Mouse (Mus musculus) ES-E14 (cell line): ENCODE results near the gene Kcnj10. TPM values are rescaled to one million over a fixed set of nuclear protein-coding genes. Genes with fewer than 3 reads are reported as not detected.

Source experiments
- DNase-seq: peaks from one replicate; pipeline ENCODE4 v3.0.0-alpha.2; 2013; ENCODE audit warnings: low read depth, low spot score
- H3K27ac ChIP-seq: 2 replicates; pipeline ENCODE4 v1.5.1; 2012; ENCODE audit warnings: low read depth, mild to moderate bottlenecking, low read length, moderate library complexity, mixed read lengths; ENCODE audit not compliant: poor library complexity, insufficient read depth, severe bottlenecking
- H3K36me3 ChIP-seq: 2 replicates; pipeline ENCODE4 v1.6.1; 2012; ENCODE audit warnings: mild to moderate bottlenecking, low read length, moderate library complexity, mixed read lengths; ENCODE audit not compliant: control insufficient read depth, poor library complexity, insufficient read depth, severe bottlenecking
- H3K4me1 ChIP-seq, 2 experiments: fragments of 150-350 bp in 1 of 2; sonication (generic) in 1 of 2; 2 replicates each; pipeline ENCODE4 v1.6.1; 2012; ENCODE audit warnings: low read length in 2 of 2, mild to moderate bottlenecking in 1 of 2, mixed read lengths in 1 of 2; ENCODE audit not compliant: control insufficient read depth in 2 of 2, insufficient read depth in 2 of 2, poor library complexity in 1 of 2
- H3K4me3 ChIP-seq, 2 experiments: fragments of 150-350 bp in 1 of 2; sonication (generic) in 1 of 2; 2 replicates each; pipeline ENCODE4 v1.5.1; 2012; ENCODE audit warnings: low read length in 2 of 2, low read depth in 1 of 2, mild to moderate bottlenecking in 1 of 2, mixed read lengths in 1 of 2; ENCODE audit not compliant: insufficient read depth in 1 of 2, poor library complexity in 1 of 2, severe bottlenecking in 1 of 2
- H3K9ac ChIP-seq: 2 replicates; pipeline ENCODE4 v1.6.1; 2012; ENCODE audit warnings: low read depth, mild to moderate bottlenecking, low read length, mixed read lengths; ENCODE audit not compliant: poor library complexity, insufficient read depth, severe bottlenecking
- H3K9me3 ChIP-seq: fragments of 150-350 bp; sonication (generic); 2 replicates; pipeline ENCODE4 v1.6.1; 2012; ENCODE audit warnings: low read depth, mild to moderate bottlenecking, low read length; ENCODE audit not compliant: control insufficient read depth, insufficient read depth
- CHD2 ChIP-seq: IDR thresholded peaks from 2 replicates; pipeline ENCODE4 v1.6.1; 2014; ENCODE audit warnings: mild to moderate bottlenecking, low read depth, low read length, inconsistent platforms
- HCFC1 ChIP-seq: IDR thresholded peaks from 2 replicates; pipeline ENCODE4 v1.6.1; 2012; ENCODE audit warnings: low read length, inconsistent platforms, borderline replicate concordance; ENCODE audit not compliant: insufficient read depth
- MAFK ChIP-seq: IDR thresholded peaks from 2 replicates; pipeline ENCODE4 v1.6.1; 2014; ENCODE audit warnings: mild to moderate bottlenecking, low read depth, low read length, inconsistent platforms; ENCODE audit not compliant: insufficient read depth
- ZC3H11A ChIP-seq: IDR thresholded peaks from 2 replicates; pipeline ENCODE4 v1.6.1; 2012; ENCODE audit warnings: low read depth, mild to moderate bottlenecking, inconsistent platforms, low read length, borderline replicate concordance
- ZNF384 ChIP-seq: IDR thresholded peaks from 2 replicates; pipeline ENCODE4 v1.6.1; 2012; ENCODE audit warnings: low read depth, low read length, inconsistent platforms
- in situ Hi-C, 2 experiments: fragments of 600-800 bp; cut with MboI; formaldehyde crosslinking; loops; one replicate each; pipeline ENCODE4 v1.15.1; 2025; ENCODE audit warnings: low sequenced_read_pairs in 2 of 2, inconsistent platforms in 1 of 2; ENCODE audit not compliant: unreplicated experiment in 2 of 2
- total RNA-seq: library from RNA; depleted of rRNA; stranded (reverse); fragments of 300-350 nt; gene quantifications from 2 replicates; pipeline ENCODE4 v1.2.3, GENCODE M21; 2012

Kcnj10 gene
- total RNA-seq, 1 experiment, result 0.80 TPM

- Histone ChIP-seq H3K4me3 (no peak overlapping the region), H3K27ac (no peak overlapping the region), H3K9me3 (no peaks in the 10 kb centered on the region), H3K4me1 (peaks cover 0 to 12% of the 10 kb centered on the region in 2 experiments; a peak in 2 of 4 replicates), H3K36me3 (no peaks in the 10 kb centered on the region), H3K9ac (no peak overlapping the region)
- in situ Hi-C loops, result loop anchor here (10.0 to 25.0 kb wide), 3 partner anchors 221 to 974 kb away; partner anchors contain the start of gene Dusp23 (in 2 of the 2)
- TF ChIP-seq CHD2 (no peak), ZNF384 (no peak), MAFK (no peak), ZC3H11A (no peak), HCFC1 (no peak)
- DNase-seq, result no peak
Observed at GRCm38 (mm10) chr1:172413491-172414230, 72.7 kb downstream of the Kcnj10 start.

- DNase-seq, result no peak
- no peak overlapping the region for H3K9ac ChIP-seq
- no peaks in the 10 kb centered on the region for H3K36me3 ChIP-seq
- H3K4me3 ChIP-seq, result no peak overlapping the region
- peaks cover 2 to 13% of the 10 kb centered on the region in 2 experiments; a peak in 2 of 4 replicates for H3K4me1 ChIP-seq
- no peak overlapping the region for H3K27ac ChIP-seq
- TF ChIP-seq ZNF384, result no peak
- no peak for TF ChIP-seq HCFC1
- TF ChIP-seq CHD2, result no peak
- TF ChIP-seq MAFK, result no peak
- no peak for TF ChIP-seq ZC3H11A
- no peaks in the 10 kb centered on the region for H3K9me3 ChIP-seq
- in situ Hi-C loops, result loop anchor here (10.0 to 25.0 kb wide), 3 partner anchors 221 to 973 kb away; partner anchors contain the start of gene Dusp23 (in 2 of the 2)
Observed at GRCm38 (mm10) chr1:172414231-172414585, 73.2 kb downstream of the Kcnj10 start.

- DNase-seq, result no peak
- Histone ChIP-seq H3K9me3 (no peaks in the 10 kb centered on the region), H3K36me3 (no peaks in the 10 kb centered on the region), H3K4me3 (no peak overlapping the region), H3K4me1 (peaks cover 2 to 13% of the 10 kb centered on the region in 2 experiments; a peak in 2 of 4 replicates), H3K27ac (no peak overlapping the region), H3K9ac (no peak overlapping the region)
- TF ChIP-seq ZNF384, result no peak
- TF ChIP-seq HCFC1, result no peak
- no peak for TF ChIP-seq CHD2
- TF ChIP-seq ZC3H11A, result no peak
- TF ChIP-seq MAFK, result no peak
- in situ Hi-C loops, result loop anchor here (5.0 to 25.0 kb wide), 5 partner anchors 62 to 972 kb away; partner anchors contain the start of genes Dusp23 (in 2 of the 2) and Slamf9 (in 1 of the 2)
Observed at GRCm38 (mm10) chr1:172415061-172415460, 74.1 kb downstream of the Kcnj10 start.

GRCm38 (mm10) chr1:172418173-172418572, 77.2 kb downstream of the Kcnj10 start:
- TF ChIP-seq MAFK, result no peak
- TF ChIP-seq ZC3H11A, result no peak
- TF ChIP-seq HCFC1, result no peak
- peaks cover 2 to 13% of the 10 kb centered on the region in 2 experiments; a peak in 2 of 4 replicates for H3K4me1 ChIP-seq
- peak; percentile 55 for DNase-seq
- H3K36me3 ChIP-seq, result no peaks in the 10 kb centered on the region
- no peak overlapping the region for H3K9ac ChIP-seq
- no peak overlapping the region for H3K27ac ChIP-seq
- no peaks in the 10 kb centered on the region for H3K9me3 ChIP-seq
- in situ Hi-C loops, result loop anchor here (5.0 to 25.0 kb wide), 5 partner anchors 59 to 969 kb away; partner anchors contain the start of genes Dusp23 (in 2 of the 2) and Slamf9 (in 1 of the 2)
- no peak overlapping the region for H3K4me3 ChIP-seq
